Mouse (Mus musculus) cortical plate, adult 2 months (tissue): ENCODE measurements around the gene Kif4. TPM values are rescaled to one million over a fixed set of nuclear protein-coding genes. Genes with fewer than 3 reads are reported as not detected.

Experiments
- H3K27ac ChIP-seq: fragments of 200-500 bp; 2 replicates; pipeline ENCODE4 v1.5.1; 2012; ENCODE audit warnings: low read length, control low read depth, inconsistent platforms; ENCODE audit not compliant: insufficient read depth
- H3K4me1 ChIP-seq: fragments of 200-500 bp; 2 replicates; pipeline ENCODE4 v1.6.1; 2011; ENCODE audit warnings: low read length; ENCODE audit not compliant: control insufficient read depth, insufficient read depth
- H3K4me3 ChIP-seq: fragments of 200-500 bp; 2 replicates; pipeline ENCODE4 v1.5.1; 2011; ENCODE audit warnings: mild to moderate bottlenecking, low read length, control low read depth; ENCODE audit not compliant: insufficient read depth
- CTCF ChIP-seq: fragments of 200-500 bp; IDR thresholded peaks from 2 replicates; pipeline ENCODE4 v1.5.1; 2011; ENCODE audit warnings: mild to moderate bottlenecking, control low read depth, low read length; ENCODE audit not compliant: insufficient read depth; ENCODE audit errors: extremely low read depth
- POLR2A ChIP-seq: fragments of 200-500 bp; IDR thresholded peaks from 2 replicates; pipeline ENCODE4 v1.6.1; 2011; ENCODE audit warnings: mild to moderate bottlenecking, low read length, control low read depth; ENCODE audit not compliant: insufficient read depth; ENCODE audit errors: extremely low read depth
- polyA plus RNA-seq: library from polyadenylated mRNA; depleted of rRNA; stranded (reverse); fragments of >200 nt; gene quantifications from 2 replicates; pipeline ENCODE4 v1.2.3, GENCODE M21; 2012; rRNA removed

The Kif4 gene
- polyA plus RNA-seq, 1 experiment: 1.3 TPM

GRCm38 (mm10) chrX:100767181-100767884 is 141.8 kb downstream of the Kif4 start, which contains the start of gene Dlg3:
Dlg3 (plus strand) TSS chrX:100767722.
- peak within 1 kb of the TSS; percentile 99 for H3K4me3 ChIP-seq
- H3K27ac ChIP-seq: peak within 1 kb of the TSS; percentile 87
- TF ChIP-seq CTCF (no peak), POLR2A (peak; percentile 95)
- no peaks in the 10 kb centered on the region; the same call in 1 of the 2 replicates for H3K4me1 ChIP-seq

- Histone ChIP-seq H3K4me1 (no peaks in the 10 kb centered on the region; the same call in 1 of the 2 replicates), H3K4me3 (peak overlapping the region; percentile 99), H3K27ac (peak overlapping the region; percentile 87)
- no peak for TF ChIP-seq CTCF
- no peak for TF ChIP-seq POLR2A
Observed at GRCm38 (mm10) chrX:100767885-100768626, 142.5 kb downstream of the Kif4 start.

GRCm38 (mm10) chrX:100769281-100769680 is 143.7 kb downstream of the Kif4 start:
- Histone ChIP-seq H3K4me1 (no peaks in the 10 kb centered on the region; the same call in 1 of the 2 replicates), H3K27ac (peak overlapping the region; percentile 84), H3K4me3 (peak overlapping the region; percentile 99)
- TF ChIP-seq CTCF: no peak

GRCm38 (mm10) chrX:100774341-100774811 is 148.8 kb downstream of the Kif4 start:
- Histone ChIP-seq H3K27ac (no peak overlapping the region), H3K4me1 (peaks cover 2% of the 10 kb centered on the region), H3K4me3 (peak overlapping the region; percentile 29)
- TF ChIP-seq CTCF: peak; percentile 35; the same call in 1 of the 2 replicates
- no peak for TF ChIP-seq POLR2A

GRCm38 (mm10) chrX:100775405-100775804 is 149.9 kb downstream of the Kif4 start:
- Histone ChIP-seq H3K27ac (no peak overlapping the region), H3K4me1 (peaks cover 2% of the 10 kb centered on the region), H3K4me3 (no peak overlapping the region)
- no peak for TF ChIP-seq CTCF
- no peak for TF ChIP-seq POLR2A

- Histone ChIP-seq H3K4me3 (0 out of 2 replicates have a peak overlapping the region, but pooled peaks have one; percentile 29), H3K27ac (no peak overlapping the region), H3K4me1 (peaks cover 2% of the 10 kb centered on the region)
- no peak for TF ChIP-seq POLR2A
- peak; percentile 53; the same call in 1 of the 2 replicates for TF ChIP-seq CTCF
Observed at GRCm38 (mm10) chrX:100776494-100776893, 151.0 kb downstream of the Kif4 start.

Other genes with a start within 250 kb of the Kif4 start
- gene Otud6a, start 196.7 kb upstream of the Kif4 start, polyA plus RNA-seq: not detected in 2 replicates
- gene Awat2, start 183.0 kb upstream of the Kif4 start, polyA plus RNA-seq: 0.17 and 0.31 TPM in 2 replicates
- gene Igbp1, start 131.4 kb upstream of the Kif4 start, polyA plus RNA-seq: 42.9 and 46.0 TPM in 2 replicates
- 0.52 and 0.74 TPM in 2 replicates for gene Dgat2l6, start 100.9 kb upstream of the Kif4 start, polyA plus RNA-seq
- gene Awat1, start 53.5 kb upstream of the Kif4 start, polyA plus RNA-seq: not detected in 2 replicates
- 0.04 TPM in 1 of 2 replicates, not detected in the other for gene P2ry4, start 30.9 kb upstream of the Kif4 start, polyA plus RNA-seq
- gene Arr3, start 20.2 kb upstream of the Kif4 start, polyA plus RNA-seq: 4.3 and 4.8 TPM in 2 replicates
- 49.3 and 55.7 TPM in 2 replicates for gene Pdzd11, start 831 bp downstream of the Kif4 start, polyA plus RNA-seq
- gene Gdpd2, start 104.1 kb downstream of the Kif4 start, polyA plus RNA-seq: 11.8 and 14.4 TPM in 2 replicates
- 86.4 and 94.7 TPM in 2 replicates for gene Dlg3, start 142.0 kb downstream of the Kif4 start, polyA plus RNA-seq